Mouse (Mus musculus) kidney, adult 2 months (tissue): ENCODE results near the gene Slu7.

Experiments
- CTCF ChIP-seq: fragments of 200-500 bp; conservative IDR thresholded peaks from 2 replicates; pipeline ENCODE4 v1.5.1; 2011; ENCODE audit warnings: low read depth, mild to moderate bottlenecking, control low read depth, low read length, moderate library complexity, mixed read lengths; ENCODE audit not compliant: insufficient read depth, insufficient read length
- POLR2A ChIP-seq: fragments of 200-500 bp; IDR thresholded peaks from one replicate; pipeline ENCODE4 v1.6.1; 2011; ENCODE audit warnings: low read depth, low read length, control low read depth

- TF ChIP-seq POLR2A (no peak), CTCF (no peak)
Observed at GRCm38 (mm10) chr11:43481672-43482522, 48.4 kb downstream of the Slu7 start.
